Mouse (Mus musculus): ENCODE measurements around the gene Ksr2.

GRCm38 (mm10) chr5:117687770-117688352 lies 274.1 kb downstream of the Ksr2 start:
- TF ChIP-seq CTCF (IDR thresholded peaks at IDR 0.05; ENCODE audit: low read depth, low read length), result no peak
- TF ChIP-seq GATA1 (IDR thresholded peaks at IDR 0.05; ENCODE audit: borderline replicate concordance, low read length), result no peak
- no peak for TF ChIP-seq TAL1 (conservative IDR thresholded peaks at IDR 0.05; ENCODE audit: low read depth, low read length)

Measured in G1E (cell line).